Mouse (Mus musculus): ENCODE results near the gene Ttc9b.
"Not testable (repeated sequence)": the region's sequence is repeated elsewhere in the genome, so short reads cannot be mapped to it uniquely, and the experiment has no call there.

The Ttc9b gene

DNA sequence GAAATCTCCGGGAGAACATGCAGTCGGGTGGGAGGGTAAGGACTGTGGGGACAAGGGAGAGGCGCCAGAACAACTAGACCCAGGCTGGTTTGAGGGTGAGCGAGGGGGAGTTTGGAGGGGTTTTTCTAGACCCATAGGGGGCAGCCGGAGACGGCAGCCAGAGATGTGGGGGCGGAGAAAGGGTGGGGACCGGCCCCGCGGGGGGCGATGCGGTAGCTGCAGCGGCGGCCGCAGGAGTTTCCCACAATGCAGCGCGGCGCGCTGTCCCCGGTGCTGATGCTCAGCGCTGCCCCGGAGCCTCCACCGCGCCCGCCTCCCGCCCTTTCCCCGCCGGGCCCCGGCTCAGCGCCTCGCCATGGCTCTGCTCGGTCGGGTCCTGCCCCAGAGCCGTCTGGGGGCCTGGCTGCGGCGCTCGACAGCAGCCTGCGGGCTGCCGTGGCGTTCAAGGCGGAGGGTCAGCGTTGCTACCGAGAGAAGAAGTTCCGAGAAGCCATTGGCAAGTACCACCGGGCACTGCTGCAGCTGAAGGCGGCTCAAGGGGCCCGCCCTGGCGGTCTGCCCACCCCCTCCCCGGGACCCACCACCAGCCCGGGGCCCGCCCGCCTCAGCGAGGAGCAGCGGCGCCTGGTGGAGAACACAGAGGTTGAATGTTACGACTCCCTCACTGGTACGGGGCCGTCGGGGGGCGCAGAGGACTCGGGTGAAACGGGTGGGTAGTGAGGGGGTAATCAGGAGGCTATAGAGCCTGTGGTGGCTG, at the start of gene Ttc9b:
Gene Ttc9b, plus strand, starts transcription at position 235 of the 757 bp plus-strand sequence.
- peak; percentile 66 for DNase-seq (ENCODE audit: low spot score)

DNA sequence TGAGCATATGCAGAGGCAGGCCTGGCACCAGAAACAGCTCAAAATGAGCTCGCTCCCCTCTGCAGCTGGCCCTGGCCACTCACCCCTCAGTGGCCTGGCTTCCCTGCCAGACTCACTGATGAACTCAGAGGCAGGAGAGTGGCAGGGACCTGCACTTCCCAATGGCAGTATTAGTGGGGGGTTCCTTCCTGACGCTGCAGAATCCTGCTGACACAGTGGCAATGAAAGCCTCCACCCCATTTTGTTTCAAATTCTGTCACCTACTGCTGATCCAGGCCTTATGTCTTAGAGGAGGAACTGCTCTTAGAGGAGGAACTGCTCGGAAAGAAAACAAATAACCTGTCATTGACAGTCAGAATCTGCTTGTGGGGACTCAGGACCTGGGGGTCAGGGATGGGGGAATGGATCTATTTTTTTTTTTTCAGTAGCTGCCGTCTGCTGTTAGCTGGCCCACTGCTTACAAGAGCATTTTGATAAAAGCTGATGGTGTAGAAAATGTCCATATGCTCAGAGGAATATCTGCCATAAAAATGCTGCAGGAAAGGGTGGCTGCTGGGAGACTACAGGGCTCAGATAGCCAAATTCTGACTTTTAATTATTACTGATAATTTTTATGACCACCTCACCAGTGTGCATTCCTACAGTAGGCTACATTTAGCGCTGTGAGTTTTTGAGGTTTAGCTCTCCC, 48.9 kb upstream of the Ttc9b start:
- DNase-seq (ENCODE audit: low spot score): no peak

DNA sequence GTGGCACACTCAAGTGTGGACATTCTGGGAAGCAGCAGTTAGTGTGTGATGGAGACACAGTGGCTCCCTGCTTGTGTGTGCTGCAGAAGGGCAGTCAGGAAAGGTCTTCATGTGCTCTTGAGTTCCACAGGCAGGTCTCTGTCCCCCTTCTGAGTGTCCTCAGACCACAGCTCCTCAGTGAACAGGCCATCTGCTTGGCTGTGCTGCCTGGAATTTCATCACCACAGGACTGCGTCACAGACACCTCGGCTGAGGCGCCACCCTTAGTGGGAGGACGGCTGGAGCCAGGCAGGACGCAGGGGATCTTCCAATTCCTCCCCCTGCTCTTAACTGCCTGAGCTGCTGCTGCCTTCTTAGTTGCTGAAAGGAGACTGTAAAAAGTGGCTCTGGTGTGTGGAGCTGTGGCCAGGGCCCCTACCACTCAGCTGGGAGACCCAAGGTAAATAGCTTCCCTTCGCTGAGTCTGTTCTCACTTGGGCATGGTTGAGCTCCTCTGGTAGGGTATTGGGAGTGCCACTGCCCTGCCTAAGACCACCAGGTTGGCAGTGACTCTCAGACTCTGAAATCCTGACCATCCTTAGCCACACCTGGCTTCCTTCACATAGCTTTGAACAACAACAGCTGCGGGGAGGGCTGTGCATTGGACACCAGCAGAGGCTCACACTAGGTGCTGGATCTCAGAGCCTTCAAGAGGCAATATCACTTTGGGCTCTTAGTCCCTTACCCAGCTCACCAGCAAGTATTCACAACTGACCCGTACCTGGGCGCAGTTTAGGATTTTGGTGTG, 48.0 kb upstream of the Ttc9b start:
- DNase-seq (ENCODE audit: low spot score): peak; percentile 61

DNA sequence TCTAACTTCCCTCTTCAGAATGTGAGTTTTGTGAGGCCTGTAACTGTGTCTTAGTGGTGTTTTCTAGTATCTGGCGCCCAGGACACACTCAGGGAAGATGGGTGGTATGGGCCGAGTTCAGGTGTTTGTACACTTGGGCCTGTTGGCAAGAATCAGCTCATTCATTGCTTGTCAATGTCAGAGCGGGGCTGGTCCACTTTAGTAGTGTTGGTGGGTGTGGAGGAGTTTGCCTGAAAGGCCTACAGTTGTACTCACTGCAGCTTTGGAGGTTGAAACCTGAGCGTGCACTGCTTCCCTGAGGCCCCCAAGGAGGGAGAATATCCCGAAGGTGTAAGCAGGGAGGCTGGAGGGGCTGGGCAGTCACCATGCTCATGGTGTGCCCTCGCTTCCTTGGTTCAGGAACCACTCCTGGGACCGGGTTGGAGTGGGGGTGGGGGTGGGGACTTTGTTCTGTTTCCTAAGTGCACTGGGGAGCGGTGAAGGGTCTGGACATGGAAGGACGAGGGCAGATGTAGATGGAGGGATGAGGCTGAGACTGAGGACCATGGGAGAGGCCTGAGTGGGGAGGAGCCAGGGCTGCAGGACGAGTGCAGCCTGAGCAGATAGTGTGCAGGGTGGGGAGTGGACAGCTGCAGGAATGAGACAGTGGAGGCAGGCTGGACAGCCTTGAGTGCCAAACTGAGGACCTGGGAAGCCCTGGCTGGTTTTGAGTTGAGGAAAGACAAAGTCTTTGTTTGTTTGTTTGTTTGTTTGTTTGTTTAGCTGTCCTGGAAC, 47.0 kb upstream of the Ttc9b start:
- no peak for DNase-seq (ENCODE audit: low spot score)

DNA sequence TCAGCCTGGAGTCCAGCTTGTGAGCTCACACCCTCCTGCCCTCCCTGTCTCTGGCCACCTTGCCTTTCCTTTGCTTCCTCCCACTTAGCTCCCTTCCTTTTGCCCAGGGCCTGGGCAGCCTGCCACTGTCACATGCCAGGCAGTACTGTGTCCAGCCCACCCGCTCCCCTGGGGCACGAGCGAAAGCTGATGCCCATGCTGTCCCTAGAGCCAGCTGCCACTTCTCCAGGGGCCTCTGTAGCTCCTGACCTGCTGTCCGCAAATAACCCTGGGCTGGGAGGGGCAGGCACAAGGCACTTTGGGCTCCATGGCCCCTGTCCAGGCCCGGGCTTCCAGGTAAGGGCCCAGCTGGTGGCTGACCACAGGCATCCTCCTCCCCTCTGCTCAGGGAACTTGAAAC, 46.1 kb upstream of the Ttc9b start:
- no peak for DNase-seq (ENCODE audit: low spot score)

DNA sequence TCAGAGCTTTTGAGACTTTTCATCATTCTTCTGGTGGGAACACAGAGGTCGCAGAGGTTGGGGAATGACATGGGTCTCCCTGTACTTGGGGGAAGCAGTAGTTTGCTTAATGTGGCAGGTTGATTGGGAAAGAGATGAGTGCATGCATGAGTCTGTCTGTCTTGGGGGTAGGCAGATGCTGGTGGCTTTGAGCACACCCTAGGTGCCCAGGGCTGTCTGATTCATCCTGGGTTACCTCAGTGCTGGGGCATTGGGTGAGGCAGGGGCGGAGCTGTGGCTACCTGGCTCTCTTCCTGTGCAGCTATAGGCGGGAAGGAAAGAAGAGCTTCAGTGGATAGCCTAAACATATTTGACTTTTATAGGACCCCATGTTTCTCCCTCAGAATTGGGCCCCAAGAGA, 45.6 kb upstream of the Ttc9b start:
- no peak for DNase-seq (ENCODE audit: low spot score)

DNA sequence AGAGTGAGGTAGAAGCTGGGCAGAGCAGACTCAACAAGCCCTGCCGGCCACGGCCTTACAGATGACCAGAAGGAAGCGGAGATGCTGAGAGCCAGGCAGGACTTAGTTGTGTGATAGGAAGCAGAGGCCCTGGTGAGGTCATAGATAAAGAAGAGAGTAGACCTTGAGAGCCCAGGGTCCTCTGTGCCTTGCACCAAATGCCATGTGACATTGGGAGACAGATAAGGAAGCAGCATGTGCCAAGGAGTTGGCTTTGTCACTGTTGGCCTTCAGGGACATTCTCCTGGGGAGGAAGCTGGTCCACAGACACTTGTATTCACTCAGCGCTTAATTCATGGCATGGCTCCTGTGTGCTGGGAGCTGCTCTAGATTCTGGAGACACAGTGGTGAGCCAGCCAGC, 44.4 kb upstream of the Ttc9b start:
- no peak for DNase-seq (ENCODE audit: low spot score)

DNA sequence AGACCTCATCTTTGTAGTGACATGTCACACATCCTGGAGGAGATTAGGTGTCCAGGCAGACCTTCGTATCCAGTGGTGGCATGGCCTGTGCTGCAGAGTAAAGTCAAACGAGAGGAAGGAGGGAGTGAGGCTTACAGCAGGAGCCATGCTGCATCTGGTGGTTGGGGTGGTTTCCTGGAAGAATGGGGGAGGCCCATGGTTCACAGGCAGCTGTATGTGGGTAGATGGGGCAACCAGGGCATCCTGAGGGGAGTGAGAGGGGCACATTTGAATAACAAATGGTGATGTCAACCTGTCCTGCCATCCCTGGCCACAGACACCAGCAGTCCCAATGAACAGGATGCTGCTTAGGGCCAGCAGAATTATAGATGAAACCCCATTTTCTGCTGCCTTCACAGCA, 44.0 kb upstream of the Ttc9b start:
- DNase-seq (ENCODE audit: low spot score): no peak

DNA sequence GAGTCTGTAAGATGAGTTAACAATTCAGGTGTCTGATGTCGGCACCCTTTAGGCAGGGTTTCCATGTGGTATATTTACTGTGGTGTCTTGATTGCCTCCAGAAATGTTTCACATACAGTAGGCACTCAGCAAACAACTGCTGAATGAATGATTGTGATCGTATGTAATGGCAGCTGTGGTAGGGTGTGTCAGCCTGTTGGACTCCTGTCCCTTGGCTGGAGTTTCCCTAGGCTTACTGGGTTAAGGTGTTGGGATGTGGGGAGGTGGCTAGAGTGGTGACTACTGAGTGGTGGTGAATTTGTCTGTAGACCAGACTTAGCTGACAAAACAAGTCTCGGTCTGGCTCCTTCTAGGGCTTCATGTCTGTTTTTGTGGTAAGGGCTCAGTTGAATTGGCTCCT, 43.3 kb upstream of the Ttc9b start:
- no peak for DNase-seq (ENCODE audit: low spot score)

DNA sequence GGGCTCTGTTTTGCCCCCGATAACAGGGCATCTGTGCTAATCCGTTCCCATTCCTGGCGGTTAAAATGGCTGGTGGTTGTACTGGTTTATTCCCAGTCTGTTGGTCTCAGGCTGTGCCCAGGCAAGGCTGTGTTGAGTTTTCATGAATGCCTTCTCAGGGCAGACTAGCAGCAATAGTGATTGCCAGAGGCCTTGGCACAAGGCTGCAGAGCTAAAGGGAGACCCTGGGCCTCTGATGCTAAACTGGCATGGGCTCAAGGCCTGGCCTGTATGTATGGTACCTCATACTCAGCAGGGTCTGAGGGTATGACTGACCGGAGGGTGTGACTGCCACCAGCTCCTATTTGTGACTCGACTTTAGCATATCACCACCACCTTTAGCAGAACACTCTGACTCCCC, 42.8 kb upstream of the Ttc9b start:
- no peak for DNase-seq (ENCODE audit: low spot score)

DNA sequence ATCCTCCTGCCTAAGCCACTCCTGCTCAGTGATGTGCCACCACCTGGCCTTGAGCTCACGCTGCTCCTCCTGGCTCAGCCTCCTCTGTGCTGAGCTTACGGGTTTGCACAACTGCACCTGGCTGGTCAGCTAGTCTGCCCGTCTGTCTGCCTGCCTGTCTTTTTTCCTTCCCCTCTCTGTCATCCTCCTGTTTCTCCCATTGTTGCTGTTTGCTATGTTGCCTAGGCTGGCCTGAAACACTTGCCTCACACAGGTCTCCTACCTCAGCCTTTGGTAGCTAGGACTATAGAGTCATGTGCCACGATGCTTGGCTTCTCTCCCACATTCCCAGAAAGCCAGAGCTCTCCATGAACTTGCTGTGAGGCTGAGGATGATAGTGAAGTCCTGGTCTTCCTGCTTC, 40.8 kb upstream of the Ttc9b start:
- DNase-seq (ENCODE audit: low spot score): no peak

DNA sequence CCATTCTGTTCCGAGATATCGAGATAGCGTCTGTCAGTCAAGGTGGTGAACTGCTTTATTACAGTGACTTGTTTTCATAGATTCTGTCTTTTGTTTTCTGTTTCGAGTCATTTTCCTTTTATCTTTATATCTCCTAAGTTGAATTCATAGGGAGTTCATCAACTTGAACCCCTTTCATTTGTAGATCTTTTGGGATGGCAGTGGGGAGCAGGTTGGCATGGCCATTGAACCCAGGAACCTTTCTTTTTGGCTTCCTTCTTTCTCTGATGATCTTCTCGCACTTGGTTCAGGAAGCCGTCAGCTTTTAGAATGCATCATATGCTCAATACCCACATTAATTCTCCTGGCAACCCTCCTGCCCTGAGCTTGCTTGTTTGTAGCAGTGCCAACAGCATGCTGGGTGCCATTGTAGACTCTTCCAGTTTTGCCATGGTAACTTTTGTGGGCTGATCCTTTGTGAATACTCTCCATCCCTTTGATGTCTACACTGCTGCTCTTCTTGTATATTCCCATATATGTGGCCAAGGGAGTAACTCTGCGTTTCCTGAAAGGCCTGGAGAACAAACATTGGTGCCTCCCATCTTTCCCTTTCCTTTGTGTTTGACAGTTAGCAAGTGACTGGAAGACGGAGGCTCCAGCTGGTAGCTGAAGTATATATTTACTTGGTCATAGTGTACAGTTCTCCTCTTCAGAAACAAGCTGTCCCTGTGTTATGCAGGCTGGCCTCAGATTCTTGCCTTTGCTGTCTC, 39.8 kb upstream of the Ttc9b start:
- peak; percentile 72 for DNase-seq (ENCODE audit: low spot score)

DNA sequence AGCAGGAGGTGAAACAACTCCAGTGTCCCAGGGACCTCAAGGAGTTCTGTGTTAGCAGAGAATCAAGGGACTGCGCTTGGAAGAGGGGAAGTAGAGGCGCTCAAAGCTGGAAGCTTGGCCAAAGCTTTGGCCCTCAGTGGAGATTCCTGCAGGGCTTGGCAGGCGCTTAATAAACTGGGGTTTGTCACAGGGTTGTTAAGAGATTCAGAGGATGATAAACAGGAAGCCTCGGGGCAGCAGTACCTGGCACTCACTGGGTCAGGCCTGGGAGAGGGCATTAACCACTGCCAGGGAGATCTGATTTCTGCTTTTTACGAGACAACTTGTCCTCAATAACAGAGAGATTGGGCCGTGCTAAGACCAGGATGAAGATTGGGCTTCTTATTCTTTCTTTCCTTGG, 32.7 kb upstream of the Ttc9b start:
- DNase-seq (ENCODE audit: low spot score): no peak

DNA sequence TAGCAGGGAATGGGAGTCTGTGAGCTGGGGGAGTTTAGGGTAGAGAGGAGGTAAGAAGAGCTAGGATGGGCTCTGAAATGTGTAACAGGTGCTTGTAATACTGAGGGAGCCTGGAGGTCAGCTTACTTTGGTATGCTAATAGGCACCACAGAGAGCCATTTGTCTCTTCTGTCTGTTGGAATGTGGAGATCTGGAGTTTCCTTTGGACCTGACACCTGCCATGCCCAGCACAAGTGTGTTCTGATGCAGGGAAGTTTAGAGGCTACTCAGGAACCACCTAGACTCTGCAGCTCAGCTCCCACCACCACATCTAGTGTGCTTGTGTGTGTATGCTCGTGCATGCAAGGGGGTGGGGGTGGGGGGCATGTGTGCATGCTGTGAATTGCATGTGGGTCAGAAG, 31.5 kb upstream of the Ttc9b start:
- no peak for DNase-seq (ENCODE audit: low spot score)

DNA sequence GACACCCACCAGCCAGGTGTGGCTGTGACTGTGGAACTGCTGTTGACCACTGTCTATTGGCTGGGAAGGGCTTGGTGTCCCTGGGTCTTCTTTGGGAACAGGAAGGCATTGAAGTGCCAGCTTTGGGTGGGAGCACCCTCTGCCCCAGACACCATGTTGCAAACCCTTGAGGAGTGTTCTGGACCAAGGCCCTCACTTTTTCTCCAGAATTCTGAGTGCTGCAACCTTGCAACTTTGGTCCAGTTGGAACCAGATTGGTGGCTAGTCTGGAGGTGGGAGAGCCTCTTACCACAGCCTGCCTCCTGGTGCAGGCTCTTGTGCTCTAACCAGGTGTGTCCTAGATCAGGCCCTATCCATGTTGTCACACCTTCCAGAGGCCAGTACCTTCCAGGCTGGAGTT, 28.7 kb upstream of the Ttc9b start:
- no peak for DNase-seq (ENCODE audit: low spot score)

DNA sequence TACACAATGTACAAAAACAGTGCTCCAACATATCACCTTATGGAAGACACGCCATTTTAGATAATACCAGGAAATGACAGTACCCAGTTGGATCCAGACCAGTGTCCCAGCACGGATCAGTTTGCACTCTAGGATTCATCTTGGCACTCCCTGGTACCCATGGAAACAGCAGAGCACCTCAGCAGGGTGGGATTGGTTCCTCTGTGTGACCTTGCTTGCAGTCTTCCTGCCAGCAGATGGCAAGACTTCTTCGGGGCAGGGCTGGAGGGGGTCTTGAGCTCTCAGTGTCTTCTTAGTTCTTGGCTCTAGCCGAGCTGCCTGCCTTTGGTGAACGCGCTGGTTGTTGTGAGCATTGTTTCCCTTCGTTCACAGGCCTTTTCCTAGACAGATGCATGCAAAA, 26.0 kb upstream of the Ttc9b start:
- no peak for DNase-seq (ENCODE audit: low spot score)

DNA sequence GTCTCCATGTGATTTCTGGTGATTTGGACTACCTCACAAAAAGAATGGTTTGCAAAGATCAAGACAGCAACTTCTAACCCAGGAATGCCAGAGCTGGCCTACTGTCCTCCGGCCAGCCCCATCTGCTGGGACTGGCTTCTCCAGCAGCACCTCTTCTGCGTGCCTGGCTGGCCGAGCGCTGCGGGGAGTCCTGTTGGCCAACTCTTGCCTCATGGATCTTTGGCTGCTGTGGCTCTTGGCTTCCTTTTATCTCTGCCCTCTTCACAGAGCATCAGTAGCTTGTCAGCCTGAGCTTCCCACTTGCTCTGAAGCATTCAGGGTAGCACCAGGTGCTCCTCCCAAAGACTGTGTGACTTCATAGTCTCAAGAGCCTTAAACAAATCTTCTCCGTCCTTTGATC, 25.5 kb upstream of the Ttc9b start:
- no peak for DNase-seq (ENCODE audit: low spot score)

DNA sequence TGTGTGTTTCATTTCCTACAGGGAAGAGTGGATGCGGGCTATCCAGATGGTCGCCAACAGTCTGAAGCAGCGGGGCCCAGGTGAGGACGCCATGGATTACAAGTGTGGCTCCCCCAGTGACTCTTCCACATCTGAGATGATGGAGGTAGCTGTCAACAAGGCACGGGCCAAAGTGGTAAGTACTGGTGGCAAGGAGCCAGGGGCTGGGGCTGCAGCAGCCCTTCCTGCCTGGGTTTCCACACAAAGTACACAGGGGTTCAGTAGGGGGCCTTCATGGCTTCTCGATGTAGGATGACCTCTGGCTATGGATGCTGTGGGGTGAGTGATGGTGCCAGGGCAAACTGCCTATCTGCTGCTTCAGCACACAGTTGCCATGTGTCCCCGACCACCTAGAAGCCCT, 24.9 kb upstream of the Ttc9b start:
- not testable (repeated sequence) for DNase-seq (ENCODE audit: low spot score)

DNA sequence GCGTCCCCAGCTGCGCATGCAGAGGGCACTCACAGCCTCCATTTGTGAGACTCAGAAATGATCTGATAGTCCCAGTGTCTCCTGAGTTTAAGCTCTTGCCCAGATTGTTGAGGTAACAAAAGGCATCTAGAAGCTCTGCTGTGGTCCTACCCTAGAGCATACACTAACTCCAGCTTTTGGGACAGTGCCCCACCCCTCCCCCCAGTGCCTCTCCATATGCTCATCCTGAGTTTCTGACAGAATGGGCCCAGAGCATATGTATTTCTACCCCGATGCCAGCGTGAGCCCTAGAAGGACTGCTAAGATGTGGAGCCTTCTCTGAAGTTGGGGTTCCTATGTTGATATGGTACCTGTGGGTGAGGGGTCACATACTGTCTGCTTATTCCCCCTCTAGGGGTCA, 22.3 kb upstream of the Ttc9b start:
- no peak for DNase-seq (ENCODE audit: low spot score)

DNA sequence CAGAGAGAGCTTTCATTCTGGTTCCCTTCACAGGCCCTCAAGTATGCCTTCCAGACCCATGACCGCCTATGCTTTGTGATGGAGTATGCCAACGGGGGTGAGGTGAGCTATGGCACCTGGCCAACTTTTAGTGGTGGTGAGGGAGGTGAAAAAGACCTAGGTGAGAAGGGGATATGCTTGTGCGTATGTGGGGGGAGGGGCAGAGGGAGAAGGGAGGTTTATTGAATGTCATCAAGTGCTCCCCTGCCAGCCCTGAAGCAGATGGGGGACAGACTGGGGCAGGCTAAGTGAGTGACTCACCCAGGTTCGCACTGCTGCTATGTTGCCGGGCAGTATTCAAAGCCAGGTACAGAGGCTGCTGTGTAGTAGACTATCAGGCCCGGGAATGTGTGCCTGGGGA, 20.5 kb upstream of the Ttc9b start:
- DNase-seq (ENCODE audit: low spot score): no peak

DNA sequence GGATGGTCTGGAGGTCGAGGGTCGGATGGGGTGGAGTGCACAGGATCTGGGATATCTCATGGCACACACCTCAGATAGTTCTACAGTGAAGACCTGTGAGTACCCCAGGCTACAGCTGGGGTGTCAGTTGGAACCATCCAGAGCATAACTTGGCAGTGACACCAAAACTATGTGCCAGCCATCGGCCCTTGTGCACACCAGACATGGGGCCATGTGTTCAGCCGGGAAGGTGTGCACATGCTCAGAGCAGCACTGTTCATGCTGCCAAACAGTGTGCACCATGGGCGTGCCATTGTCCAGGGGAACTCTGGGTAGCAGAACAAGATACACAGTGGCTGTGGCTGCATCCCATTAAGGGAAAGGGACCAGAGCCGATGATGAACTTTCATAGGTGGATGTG, 19.0 kb upstream of the Ttc9b start:
- DNase-seq (ENCODE audit: low spot score): no peak

DNA sequence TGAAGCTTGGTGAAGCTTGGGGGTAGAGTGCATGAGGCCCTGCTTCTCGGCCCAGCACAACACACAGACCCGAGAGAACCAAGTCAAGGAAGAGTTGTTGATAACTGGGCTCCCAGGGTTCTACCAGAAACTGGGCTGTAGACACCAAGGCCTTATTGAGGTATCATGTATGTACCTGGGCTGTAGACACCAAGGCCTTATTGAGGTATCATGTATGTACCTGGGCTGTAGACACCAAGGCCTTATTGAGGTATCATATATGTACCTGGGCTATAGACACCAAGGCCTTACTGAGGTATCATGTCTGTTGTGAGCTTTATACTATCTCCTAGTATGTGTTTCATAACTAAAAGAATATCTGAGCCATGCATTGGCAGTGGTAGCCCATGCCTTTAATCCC, 18.6 kb upstream of the Ttc9b start:
- DNase-seq (ENCODE audit: low spot score): not testable (repeated sequence)

Data from layer of hippocampus, adult 11-12 months (tissue).